Mouse (Mus musculus) heart, embryonic 16.5 days (tissue): ENCODE results near the gene Tram1l1. TPM values are rescaled to one million over a fixed set of nuclear protein-coding genes. Genes with fewer than 3 reads are reported as not detected.
"Not testable (repeated sequence)": the region's sequence is repeated elsewhere in the genome, so short reads cannot be mapped to it uniquely, and the experiment has no call there.

Experiments used
- ATAC-seq: fragments of 200-750 bp; cut with Nextera tagmentation; replicated peaks from 2 replicates; pipeline ENCODE4 v1.8.0; 2017; ENCODE audit warnings: moderate number of reproducible peaks; ENCODE audit not compliant: insufficient read depth, low FRiP score; ENCODE audit errors: extremely low read depth
- H3K27ac ChIP-seq: fragments of 300-500 bp; sonication (generic); 2 replicates; pipeline ENCODE4 v1.5.1; 2014; ENCODE audit warnings: mild to moderate bottlenecking, low read length, control low read depth, moderate library complexity
- H3K27me3 ChIP-seq: fragments of 300-500 bp; sonication (generic); 2 replicates; pipeline ENCODE4 v1.6.1; 2014; ENCODE audit warnings: low read length, mixed read lengths; ENCODE audit not compliant: control insufficient read depth, insufficient read depth
- H3K36me3 ChIP-seq: fragments of 300-500 bp; sonication (generic); 2 replicates; pipeline ENCODE4 v1.6.1; 2014; ENCODE audit not compliant: control insufficient read depth, insufficient read depth
- H3K4me1 ChIP-seq: fragments of 300-500 bp; sonication (generic); 2 replicates; pipeline ENCODE4 v1.6.1; 2014; ENCODE audit warnings: low read length, mixed read lengths; ENCODE audit not compliant: control insufficient read depth, insufficient read depth
- H3K4me2 ChIP-seq: fragments of 300-500 bp; sonication (generic); 2 replicates; pipeline ENCODE4 v1.6.1; 2014; ENCODE audit warnings: low read depth, mild to moderate bottlenecking, control low read depth, low read length
- H3K4me3 ChIP-seq: fragments of 300-500 bp; sonication (generic); 2 replicates; pipeline ENCODE4 v1.5.1; 2014; ENCODE audit warnings: mild to moderate bottlenecking, control low read depth, low read length
- H3K9ac ChIP-seq: fragments of 300-500 bp; sonication (generic); 2 replicates; pipeline ENCODE4 v1.6.1; 2014; ENCODE audit warnings: low read length, control low read depth
- H3K9me3 ChIP-seq: fragments of 300-500 bp; sonication (generic); replicated peaks from 2 replicates; pipeline ENCODE4 v1.6.1; 2016; ENCODE audit warnings: low read length; ENCODE audit not compliant: control insufficient read depth
- WGBS: fragments of 180-500 bp; shearing (Covaris S2); extraction: QIAGEN DNeasy Blood & Tissue Kit; methylation state at CpG from one replicate; pipeline ENCODE4 v1.1.7; 2014; 5-methylcytosine and 5-hydroxymethylcytosine counted together
- polyA plus RNA-seq: library from polyadenylated mRNA; unstranded; fragments of >200 nt; fragmentation: Nextera tagmentation; extraction: Ambion mirVana; gene quantifications from 2 replicates; pipeline ENCODE4 v1.2.1, GENCODE M21; 2015

The Tram1l1 gene
- 2.4 and 2.5 TPM in 2 replicates for polyA plus RNA-seq

DNA sequence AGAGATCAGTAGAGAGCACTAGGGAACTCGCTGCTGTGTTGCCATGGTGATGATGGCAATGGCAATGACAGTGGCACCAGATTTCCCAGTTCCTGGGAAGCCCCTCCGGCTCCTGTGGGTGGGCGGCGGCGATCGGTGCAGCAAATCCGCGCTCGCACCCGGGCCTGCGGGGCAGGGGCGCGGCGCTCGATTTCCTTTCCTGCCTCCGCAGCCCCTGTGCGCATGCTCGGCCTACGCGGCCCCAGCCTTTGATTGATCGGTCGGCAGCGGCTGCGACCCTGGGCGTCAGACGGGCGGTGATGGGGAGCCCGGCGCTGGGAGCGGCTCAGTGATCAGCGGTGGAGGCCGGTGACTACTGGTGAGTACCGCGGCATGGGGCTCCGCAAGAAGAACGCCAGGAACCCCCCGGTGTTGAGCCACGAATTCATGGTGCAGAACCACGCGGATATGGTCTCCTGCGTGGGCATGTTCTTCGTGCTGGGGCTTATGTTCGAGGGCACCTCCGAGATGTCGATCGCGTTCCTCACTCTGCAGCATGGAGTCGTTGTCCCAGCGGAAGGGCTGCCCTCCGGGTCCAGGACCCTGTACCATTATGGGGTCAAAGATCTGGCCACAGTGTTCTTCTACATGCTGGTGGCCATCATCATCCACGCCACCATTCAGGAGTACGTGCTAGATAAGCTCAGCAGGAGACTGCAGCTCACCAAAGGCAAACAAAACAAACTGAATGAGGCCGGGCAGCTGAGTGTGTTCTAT is at the start of gene Tram1l1:
TSS of gene Tram1l1 (plus strand) at position 35 of the 756 bp plus-strand sequence.
- peak; percentile 63 for ATAC-seq
- Histone ChIP-seq H3K4me2 (peak within 1 kb of the TSS; percentile 85), H3K4me3 (peak within 1 kb of the TSS; percentile 72), H3K27me3 (no peaks in the 10 kb centered on the region), H3K36me3 (no peaks in the 10 kb centered on the region), H3K4me1 (0 out of 2 replicates have a peak, but pooled peaks cover 3% of the 10 kb centered on the region), H3K9me3 (no peaks in the 10 kb centered on the region), H3K27ac (no peak within 1 kb of the TSS), H3K9ac (peak within 1 kb of the TSS; percentile 70)
- WGBS, result 4% methylated on average over 53 of the region's 53 CpGs

GRCm38 (mm10) chr3:124271229-124271628 is 49.4 kb upstream of the Tram1l1 start:
- Histone ChIP-seq H3K9me3 (no peaks in the 10 kb centered on the region), H3K4me3 (no peak overlapping the region), H3K4me2 (no peak overlapping the region), H3K27me3 (no peaks in the 10 kb centered on the region), H3K9ac (no peak overlapping the region), H3K36me3 (no peaks in the 10 kb centered on the region), H3K4me1 (no peaks in the 10 kb centered on the region), H3K27ac (no peak overlapping the region)
- WGBS, result 72% methylated on average over 4 of the region's 4 CpGs
- no peak for ATAC-seq

DNA sequence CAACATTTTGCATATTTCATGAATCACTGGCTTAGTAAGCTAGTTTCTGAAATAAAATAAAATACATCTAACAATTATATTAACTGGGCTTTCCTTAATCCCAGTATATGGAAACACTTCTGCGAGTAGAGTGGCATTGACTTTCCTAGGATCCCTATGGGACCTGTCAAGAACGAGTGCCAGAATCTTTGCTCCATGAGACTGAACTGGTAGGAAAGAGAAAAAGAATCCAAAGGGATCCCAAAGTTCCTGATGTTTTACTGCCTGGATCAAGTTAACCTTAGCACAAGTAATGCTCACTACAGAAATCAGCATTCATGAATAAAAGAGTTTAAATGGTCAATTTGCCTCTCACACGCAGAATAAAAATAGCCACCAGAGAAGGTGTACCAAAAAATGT is 49.0 kb upstream of the Tram1l1 start:
- ATAC-seq, result no peak
- Histone ChIP-seq H3K27me3 (no peaks in the 10 kb centered on the region), H3K4me2 (no peak overlapping the region), H3K27ac (no peak overlapping the region), H3K9ac (no peak overlapping the region), H3K4me1 (no peaks in the 10 kb centered on the region), H3K4me3 (no peak overlapping the region), H3K9me3 (no peaks in the 10 kb centered on the region), H3K36me3 (no peaks in the 10 kb centered on the region)
- WGBS, result 74% methylated on average over 3 of the region's 3 CpGs

- Histone ChIP-seq H3K27me3 (no peaks in the 10 kb centered on the region), H3K4me2 (no peak overlapping the region), H3K36me3 (no peaks in the 10 kb centered on the region), H3K4me3 (no peak overlapping the region), H3K9ac (no peak overlapping the region), H3K4me1 (no peaks in the 10 kb centered on the region), H3K27ac (no peak overlapping the region), H3K9me3 (no peaks in the 10 kb centered on the region)
- WGBS, result 52% methylated on average over 2 of the region's 2 CpGs
- no peak for ATAC-seq
These were observed 48.1 kb upstream of the Tram1l1 start for GRCm38 (mm10) chr3:124272465-124273089.

DNA sequence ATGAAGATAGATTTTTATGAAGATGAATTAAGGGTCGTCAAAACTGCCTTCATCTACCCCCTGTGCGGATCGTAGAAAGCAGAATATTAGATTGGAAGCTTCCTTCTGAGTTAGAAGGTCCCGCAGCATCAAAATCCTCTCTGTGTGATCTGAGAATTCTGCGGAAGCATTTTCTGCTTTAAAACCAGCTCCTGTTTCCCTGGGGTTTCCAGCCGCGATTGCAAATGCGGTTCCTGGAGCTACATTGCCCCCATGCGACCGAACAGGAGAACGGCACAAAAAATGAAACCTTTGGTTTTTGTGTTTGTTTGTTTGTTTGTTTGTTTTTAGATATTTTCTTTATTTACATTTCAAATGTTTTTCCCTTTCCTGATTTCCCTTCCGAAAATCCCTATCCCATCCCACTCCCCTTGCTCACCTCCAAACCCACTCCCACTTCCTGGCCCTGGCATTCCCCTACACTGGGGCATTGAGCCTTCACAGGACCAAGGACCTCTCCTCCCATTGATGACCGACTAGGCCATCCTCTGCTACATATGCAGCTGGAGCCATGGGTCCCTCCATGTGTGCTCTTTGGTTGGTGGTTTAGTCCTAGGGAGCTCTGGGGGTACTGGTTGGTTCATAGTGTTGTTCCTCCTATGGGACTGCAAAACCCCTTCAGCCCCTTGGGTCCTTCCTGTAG is 45.6 kb upstream of the Tram1l1 start:
- H3K9me3 ChIP-seq, H3K9ac ChIP-seq, H3K36me3 ChIP-seq, H3K4me3 ChIP-seq, H3K27me3 ChIP-seq, H3K27ac ChIP-seq, ATAC-seq, H3K4me1 ChIP-seq: not testable (repeated sequence)
- 15% methylated on average over 13 of the region's 13 CpGs for WGBS
- H3K4me2 ChIP-seq, result 0 out of 2 replicates have a peak overlapping the region, but pooled peaks have one; percentile 25

GRCm38 (mm10) chr3:124288936-124289335 is 31.7 kb upstream of the Tram1l1 start:
- H3K4me2 ChIP-seq, H3K4me3 ChIP-seq, H3K4me1 ChIP-seq, H3K27ac ChIP-seq, H3K9me3 ChIP-seq, H3K27me3 ChIP-seq, H3K36me3 ChIP-seq, H3K9ac ChIP-seq, ATAC-seq: not testable (repeated sequence)
- 38% methylated on average over 7 of the region's 7 CpGs for WGBS

- ATAC-seq, result no peak
- Histone ChIP-seq H3K4me2 (no peak overlapping the region), H3K9me3 (no peaks in the 10 kb centered on the region), H3K27me3 (no peaks in the 10 kb centered on the region), H3K36me3 (no peaks in the 10 kb centered on the region), H3K27ac (no peak overlapping the region), H3K9ac (no peak overlapping the region), H3K4me3 (no peak overlapping the region), H3K4me1 (0 out of 2 replicates have a peak, but pooled peaks cover 3% of the 10 kb centered on the region)
- WGBS, result 60% methylated on average over 4 of the region's 4 CpGs
These were observed 1.4 kb upstream of the Tram1l1 start for GRCm38 (mm10) chr3:124319254-124319653.

GRCm38 (mm10) chr3:124320398-124320797 is 257 bp upstream of the Tram1l1 start:
- H3K27ac ChIP-seq, result no peak overlapping the region
- peak overlapping the region; percentile 70 for H3K9ac ChIP-seq
- no peak for ATAC-seq
- peak overlapping the region; percentile 72 for H3K4me3 ChIP-seq
- H3K9me3 ChIP-seq, result no peaks in the 10 kb centered on the region
- no peaks in the 10 kb centered on the region for H3K27me3 ChIP-seq
- WGBS, result 15% methylated on average over 2 of the region's 2 CpGs
- H3K4me2 ChIP-seq, result peak overlapping the region; percentile 85
- H3K4me1 ChIP-seq, result 0 out of 2 replicates have a peak, but pooled peaks cover 3% of the 10 kb centered on the region
- no peaks in the 10 kb centered on the region for H3K36me3 ChIP-seq

DNA sequence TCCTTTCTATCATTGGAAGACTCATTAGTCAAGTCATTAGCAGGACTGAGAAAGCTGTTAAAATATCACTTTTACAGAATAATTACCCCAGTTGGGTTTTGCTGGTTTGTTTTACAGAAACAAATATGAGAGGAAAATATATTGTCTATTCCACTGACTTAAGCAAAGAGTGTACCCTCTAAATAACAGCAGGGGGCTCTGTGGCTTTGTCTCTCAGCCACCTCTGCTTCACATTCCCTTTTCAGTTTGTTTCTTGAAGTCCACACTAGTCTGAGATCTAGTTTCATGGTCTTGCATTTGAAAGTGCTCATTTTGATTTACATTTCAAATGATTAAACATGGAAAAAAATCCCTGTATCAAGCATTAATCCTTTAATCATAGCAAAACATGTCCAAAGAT is 25.8 kb downstream of the Tram1l1 start:
- no peak for ATAC-seq
- Histone ChIP-seq H3K9ac (no peak overlapping the region), H3K36me3 (no peaks in the 10 kb centered on the region), H3K4me1 (no peaks in the 10 kb centered on the region), H3K4me3 (no peak overlapping the region), H3K4me2 (no peak overlapping the region), H3K9me3 (no peaks in the 10 kb centered on the region), H3K27ac (no peak overlapping the region), H3K27me3 (no peaks in the 10 kb centered on the region)
